Mouse (Mus musculus) small intestine, adult 2 months (tissue): Measurements from ENCODE around the gene Golga5. TPM values are rescaled to one million over a fixed set of nuclear protein-coding genes. Genes with fewer than 3 reads are reported as not detected.
"Not testable (repeated sequence)": the region's sequence is repeated elsewhere in the genome, so short reads cannot be mapped to it uniquely, and the experiment has no call there.

Experiments used
- H3K27ac ChIP-seq: fragments of 200-500 bp; 2 replicates; pipeline ENCODE4 v1.5.1; 2012; ENCODE audit warnings: low read depth, low read length, control low read depth, inconsistent platforms; ENCODE audit not compliant: insufficient read depth
- H3K27me3 ChIP-seq: fragments of 200-500 bp; 2 replicates; pipeline ENCODE4 v1.6.1; 2012; ENCODE audit warnings: mild to moderate bottlenecking, moderate library complexity, low read length, inconsistent platforms; ENCODE audit not compliant: control insufficient read depth, insufficient read depth
- H3K36me3 ChIP-seq: fragments of 200-500 bp; 2 replicates; pipeline ENCODE4 v1.6.1; 2012; ENCODE audit warnings: mild to moderate bottlenecking, low read length, control low read depth, inconsistent platforms; ENCODE audit not compliant: control insufficient read depth, insufficient read depth
- H3K4me1 ChIP-seq: fragments of 200-500 bp; 2 replicates; pipeline ENCODE4 v1.6.1; 2012; ENCODE audit warnings: low read length, inconsistent platforms, mixed read lengths; ENCODE audit not compliant: control insufficient read depth, insufficient read depth, insufficient read length
- H3K4me3 ChIP-seq: fragments of 200-500 bp; 2 replicates; pipeline ENCODE4 v1.5.1; 2012; ENCODE audit warnings: low read depth, mild to moderate bottlenecking, control low read depth, inconsistent platforms, low read length, moderate library complexity
- CTCF ChIP-seq: fragments of 200-500 bp; IDR thresholded peaks from 2 replicates; pipeline ENCODE4 v1.5.1; 2012; ENCODE audit warnings: low read depth, mild to moderate bottlenecking, control low read depth, inconsistent platforms, low read length, moderate library complexity, mixed read lengths; ENCODE audit not compliant: insufficient replicate concordance, insufficient read length; ENCODE audit errors: extremely low read depth
- POLR2A ChIP-seq: fragments of 200-500 bp; IDR thresholded peaks from 2 replicates; pipeline ENCODE4 v1.6.1; 2012; ENCODE audit warnings: low read depth, mild to moderate bottlenecking, control low read depth, inconsistent platforms, low read length, moderate library complexity
- WGBS: fragments of 180-500 bp; shearing (Covaris S2); methylation state at CpG from one replicate; pipeline ENCODE4 v1.1.7; 2018; 5-methylcytosine and 5-hydroxymethylcytosine counted together
- polyA plus RNA-seq: library from polyadenylated mRNA; depleted of rRNA; stranded (reverse); fragments of >200 nt; gene quantifications from 2 replicates; pipeline ENCODE4 v1.2.3, GENCODE M21; 2012

Golga5 gene
- polyA plus RNA-seq, 1 experiment = 7.8 TPM

- WGBS = 65% methylated on average over 4 of the region's 4 CpGs
- Histone ChIP-seq H3K27me3 (no peaks in the 10 kb centered on the region), H3K4me1 (no peaks in the 10 kb centered on the region; the same call in 1 of the 2 replicates), H3K27ac (no peak overlapping the region), H3K4me3 (no peak overlapping the region), H3K36me3 (no peaks in the 10 kb centered on the region)
- TF ChIP-seq POLR2A (no peak), CTCF (no peak)
Observed at GRCm38 (mm10) chr12:102464650-102465049, 4.3 kb upstream of the Golga5 start.

- Histone ChIP-seq H3K27me3 (no peaks in the 10 kb centered on the region), H3K27ac (no peak overlapping the region), H3K36me3 (peaks cover 10% of the 10 kb centered on the region), H3K4me3 (no peak overlapping the region), H3K4me1 (no peaks in the 10 kb centered on the region; the same call in 1 of the 2 replicates)
- WGBS = 76% methylated on average over 1 of the region's 1 CpGs
- TF ChIP-seq POLR2A (no peak), CTCF (no peak)
Observed at GRCm38 (mm10) chr12:102468136-102468535, 799 bp upstream of the Golga5 start.

GRCm38 (mm10) chr12:102474411-102474810 is 5.5 kb downstream of the Golga5 start:
- Histone ChIP-seq H3K4me1 (no peaks in the 10 kb centered on the region; the same call in 1 of the 2 replicates), H3K4me3 (no peak overlapping the region), H3K36me3 (peaks cover 41% of the 10 kb centered on the region), H3K27me3 (no peaks in the 10 kb centered on the region), H3K27ac (no peak overlapping the region)
- 95% methylated on average over 7 of the region's 7 CpGs for WGBS
- no peak for TF ChIP-seq CTCF
- no peak for TF ChIP-seq POLR2A

GRCm38 (mm10) chr12:102480481-102480880 is 11.5 kb downstream of the Golga5 start:
- Histone ChIP-seq H3K36me3 (peaks cover 59% of the 10 kb centered on the region), H3K4me3 (no peak overlapping the region), H3K4me1 (no peaks in the 10 kb centered on the region), H3K27ac (no peak overlapping the region), H3K27me3 (no peaks in the 10 kb centered on the region)
- 87% methylated on average over 4 of the region's 4 CpGs for WGBS
- TF ChIP-seq CTCF (no peak), POLR2A (no peak)

GRCm38 (mm10) chr12:102484946-102485345 is 16.0 kb downstream of the Golga5 start:
- Histone ChIP-seq H3K36me3 (peaks cover 66% of the 10 kb centered on the region), H3K4me3 (no peak overlapping the region), H3K27me3 (no peaks in the 10 kb centered on the region), H3K27ac (no peak overlapping the region), H3K4me1 (no peaks in the 10 kb centered on the region)
- no peak for TF ChIP-seq POLR2A
- TF ChIP-seq CTCF = no peak
- WGBS = 57% methylated on average over 3 of the region's 3 CpGs

- WGBS = 92% methylated on average over 5 of the region's 5 CpGs
- H3K4me1 ChIP-seq = no peaks in the 10 kb centered on the region
- H3K27me3 ChIP-seq = no peaks in the 10 kb centered on the region
- H3K27ac ChIP-seq = no peak overlapping the region
- no peak overlapping the region for H3K4me3 ChIP-seq
- H3K36me3 ChIP-seq = peaks cover 69% of the 10 kb centered on the region
- no peak for TF ChIP-seq CTCF
- TF ChIP-seq POLR2A = no peak
Observed at GRCm38 (mm10) chr12:102491911-102492310, 23.0 kb downstream of the Golga5 start.

- 72% methylated on average over 6 of the region's 6 CpGs for WGBS
- peaks cover 62% of the 10 kb centered on the region for H3K36me3 ChIP-seq
- not testable (repeated sequence) for H3K4me3 ChIP-seq
Observed at GRCm38 (mm10) chr12:102495754-102496153, 26.8 kb downstream of the Golga5 start.

GRCm38 (mm10) chr12:102497905-102498304 is 29.0 kb downstream of the Golga5 start:
- no peaks in the 10 kb centered on the region for H3K27me3 ChIP-seq
- WGBS = 61% methylated on average over 2 of the region's 2 CpGs
- H3K27ac ChIP-seq = no peak overlapping the region
- peaks cover 45% of the 10 kb centered on the region for H3K36me3 ChIP-seq
- H3K4me1 ChIP-seq = 0 out of 2 replicates have a peak, but pooled peaks cover 3% of the 10 kb centered on the region
- TF ChIP-seq CTCF = no peak
- no peak for TF ChIP-seq POLR2A
- no peak overlapping the region for H3K4me3 ChIP-seq

More at GRCm38 (mm10) chr12:102495754-102496153, 26.8 kb downstream of the Golga5 start:
- H3K27ac ChIP-seq, H3K4me1 ChIP-seq, H3K27me3 ChIP-seq: not testable (repeated sequence)
